Mouse (Mus musculus) retina, embryonic 14.5 days (tissue): ENCODE results near the gene Cadm1.

Experiments
- DNase-seq: peaks from one replicate; pipeline ENCODE4 v3.0.0-alpha.2; 2015; ENCODE audit warnings: low spot score

The Cadm1 gene

GRCm38 (mm10) chr9:47869661-47870060, 339.7 kb downstream of the Cadm1 start:
- no peak for DNase-seq

GRCm38 (mm10) chr9:47876557-47877206, 346.7 kb downstream of the Cadm1 start:
- no peak for DNase-seq

- DNase-seq, result no peak
Measured at GRCm38 (mm10) chr9:47880171-47880570, 350.2 kb downstream of the Cadm1 start.

GRCm38 (mm10) chr9:47882372-47882771, 352.4 kb downstream of the Cadm1 start:
- no peak for DNase-seq

GRCm38 (mm10) chr9:47891721-47892120, 361.7 kb downstream of the Cadm1 start:
- no peak for DNase-seq

- DNase-seq, result no peak
Measured at GRCm38 (mm10) chr9:47892995-47893394, 363.0 kb downstream of the Cadm1 start.

GRCm38 (mm10) chr9:47894096-47894495, 364.1 kb downstream of the Cadm1 start:
- no peak for DNase-seq

- no peak for DNase-seq
Measured at GRCm38 (mm10) chr9:47894661-47895060, 364.7 kb downstream of the Cadm1 start.

GRCm38 (mm10) chr9:47895121-47895520, 365.1 kb downstream of the Cadm1 start:
- DNase-seq, result no peak

GRCm38 (mm10) chr9:47900734-47901133, 370.8 kb downstream of the Cadm1 start:
- peak; percentile 52 for DNase-seq

GRCm38 (mm10) chr9:47903661-47904060, 373.7 kb downstream of the Cadm1 start:
- no peak for DNase-seq

GRCm38 (mm10) chr9:47904339-47904922, 374.5 kb downstream of the Cadm1 start:
- peak; percentile 44 for DNase-seq

GRCm38 (mm10) chr9:47906521-47906920, 376.5 kb downstream of the Cadm1 start:
- DNase-seq, result peak; percentile 24
